Comparison of ENCODE assay signal across 9 mouse cellular contexts in genomic region chr1:11657341-11658060, GRCm38 (mm10).
DNase-seq lines count a peak whose midpoint lies in the region; ATAC-seq and TF ChIP-seq lines count a peak whose summit lies in the region.
"Had no signal": no experiment of that assay in that cellular context is flagged by ENCODE, and none has a peak within 500 bp of the region (broad histone marks: within the 10 kb centered on the region; RNA-seq: fewer than 3 reads in every experiment).

No protein-coding gene starts in this region.

- TF ChIP-seq EP300 in MEL (IDR thresholded peaks at IDR 0.05; ENCODE audit: low read depth in 1 of 2, low read length in 2 of 2), result no peak

- no peaks in the 10 kb centered on the region for H3K27me3 ChIP-seq in MEL (ENCODE audit: control insufficient read depth in 1 of 2, insufficient read depth in 2 of 2, low read length in 2 of 2)
- no peaks in the 10 kb centered on the region for H3K27me3 ChIP-seq in hindbrain, embryonic 12.5 days
- no peaks in the 10 kb centered on the region for H3K27me3 ChIP-seq in neural tube, embryonic 15.5 days (replicated peaks)
- H3K27me3 ChIP-seq: embryonic facial prominence, embryonic 15.5 days had no signal

- H3K9ac ChIP-seq in MEL (ENCODE audit: control insufficient read depth, low read depth, low read length, poor library complexity, severe bottlenecking), result no peak overlapping the region
- H3K9ac ChIP-seq in hindbrain, embryonic 12.5 days, result no peak overlapping the region
- no peak overlapping the region for H3K9ac ChIP-seq in neural tube, embryonic 15.5 days (replicated peaks)
- H3K9ac ChIP-seq: embryonic facial prominence, embryonic 15.5 days had no signal

- no peaks in the 10 kb centered on the region for H3K79me2 ChIP-seq in MEL (ENCODE audit: control insufficient read depth, insufficient read depth, low read length, poor library complexity)

- peak; percentile 89 for TF ChIP-seq RAD21 in MEL (IDR thresholded peaks at IDR 0.05; ENCODE audit: low read depth, low read length)

- H3K27ac ChIP-seq in MEL (ENCODE audit: control insufficient read depth, low read depth, low read length), result no peak overlapping the region
- no peak overlapping the region for H3K27ac ChIP-seq in hindbrain, embryonic 12.5 days
- H3K27ac ChIP-seq in neural tube, embryonic 15.5 days (replicated peaks), result no peak overlapping the region
- H3K27ac ChIP-seq: embryonic facial prominence, embryonic 15.5 days had no signal

- intact Hi-C loops in left cerebral cortex, postnatal 4 days (cut with DNase I), result loop anchor here (2.0 kb wide), 1 partner anchor 1177 kb away; no protein-coding TSS in a partner anchor

- H3K9me3 ChIP-seq in MEL (replicated peaks; ENCODE audit: insufficient read depth, low read length), result no peaks in the 10 kb centered on the region
- H3K9me3 ChIP-seq in hindbrain, embryonic 12.5 days (replicated peaks), result no peaks in the 10 kb centered on the region
- H3K9me3 ChIP-seq in neural tube, embryonic 15.5 days (replicated peaks), result no peaks in the 10 kb centered on the region
- H3K9me3 ChIP-seq: embryonic facial prominence, embryonic 15.5 days had no signal

- no peak overlapping the region for H3K4me3 ChIP-seq in MEL (ENCODE audit: control insufficient read depth in 1 of 2, insufficient read depth in 1 of 2, low read depth in 2 of 2, low read length in 2 of 2)
- H3K4me3 ChIP-seq in hindbrain, embryonic 12.5 days, result no peak overlapping the region
- no peak overlapping the region for H3K4me3 ChIP-seq in neural tube, embryonic 15.5 days (replicated peaks)
- H3K4me3 ChIP-seq: embryonic facial prominence, embryonic 15.5 days had no signal

- ATAC-seq in hindbrain, embryonic 12.5 days (ENCODE audit: low FRiP score), result peak; percentile 84
- peak; percentile 84 for ATAC-seq in neural tube, embryonic 15.5 days (ENCODE audit: low FRiP score)

- no peaks in the 10 kb centered on the region for H3K36me3 ChIP-seq in MEL (ENCODE audit: control insufficient read depth in 1 of 2, insufficient read depth in 2 of 2, low read length in 2 of 2)
- H3K36me3 ChIP-seq in hindbrain, embryonic 12.5 days, result no peaks in the 10 kb centered on the region
- H3K36me3 ChIP-seq in neural tube, embryonic 15.5 days, result no peaks in the 10 kb centered on the region
- H3K36me3 ChIP-seq: embryonic facial prominence, embryonic 15.5 days had no signal

- no peak for TF ChIP-seq POLR2A in MEL (IDR thresholded peaks at IDR 0.05; ENCODE audit: control insufficient read depth in 1 of 2, insufficient read depth in 1 of 2, low read depth in 1 of 2, low read length in 2 of 2, poor library complexity in 1 of 2)

- WGBS in hindbrain, embryonic 12.5 days, result 61% methylated on average over 2 of the region's 2 CpGs
- WGBS in neural tube, embryonic 15.5 days, result 49% methylated on average over 2 of the region's 2 CpGs

- TF ChIP-seq CTCF in MEL (IDR thresholded peaks at IDR 0.05 in 2 of 3, conservative IDR thresholded peaks at IDR 0.05 in 1 of 3; ENCODE audit: control insufficient read depth in 1 of 3, insufficient read depth in 1 of 3, low read depth in 2 of 3, low read length in 3 of 3, poor library complexity in 1 of 3, severe bottlenecking in 1 of 3), result peak; percentile 48 to 77 (median 59)

- no peak overlapping the region for H3K4me2 ChIP-seq in hindbrain, embryonic 12.5 days (replicated peaks)
- no peak overlapping the region for H3K4me2 ChIP-seq in neural tube, embryonic 15.5 days
- H3K4me2 ChIP-seq: embryonic facial prominence, embryonic 15.5 days had no signal

- H3K4me1 ChIP-seq in MEL (ENCODE audit: control insufficient read depth in 1 of 2, insufficient read depth in 2 of 2, low read length in 2 of 2), result no peaks in the 10 kb centered on the region
- no peaks in the 10 kb centered on the region for H3K4me1 ChIP-seq in hindbrain, embryonic 12.5 days
- no peaks in the 10 kb centered on the region for H3K4me1 ChIP-seq in neural tube, embryonic 15.5 days
- H3K4me1 ChIP-seq: embryonic facial prominence, embryonic 15.5 days had no signal

- DNase-seq in layer of hippocampus, adult 11-12 months (ENCODE audit: low spot score), result peak; percentile 56
- no peak for DNase-seq in layer of hippocampus, adult 9-10 months (ENCODE audit: low spot score)
- peak; percentile 72 for DNase-seq in MEL (ENCODE audit: low read depth, low spot score)
- peak; percentile 75 to 80 for DNase-seq in cerebellum, postnatal 14 days
- DNase-seq in left cerebral cortex, postnatal 4 days, result peak; percentile 13
- DNase-seq in frontal cortex, postnatal 14 days (ENCODE audit: low spot score in 2 of 2), result no peak

TF ChIP-seq in MEL, 35 proteins besides CTCF, POLR2A, EP300 and RAD21:
- TF ChIP-seq SIN3A (IDR thresholded peaks at IDR 0.05; ENCODE audit: low read length), result no peak
- peak; percentile 67 for TF ChIP-seq ZC3H11A (IDR thresholded peaks at IDR 0.05; ENCODE audit: low read depth, low read length)
- TF ChIP-seq NRF1 (IDR thresholded peaks at IDR 0.05; ENCODE audit: insufficient read depth, low read depth, low read length, poor library complexity, severe bottlenecking), result no peak
- peak; percentile 76 for TF ChIP-seq SMC3 (IDR thresholded peaks at IDR 0.05; ENCODE audit: low read depth, low read length)
TF ChIP-seq in MEL: peak in this region for 2.

Comparison
In these comparisons a context has a peak if more than half of its experiments do, and no peak if none do; other contexts are left out.
1. DNase-seq: peak in layer of hippocampus, adult 11-12 months (single experiment), MEL (single experiment), cerebellum, postnatal 14 days (2 of 2) and left cerebral cortex, postnatal 4 days (single experiment); none in layer of hippocampus, adult 9-10 months (single experiment) and frontal cortex, postnatal 14 days (0 of 2).